Mouse (Mus musculus) MEL (cell line): ENCODE data around the gene Casc4. TPM values are rescaled to one million over a fixed set of nuclear protein-coding genes. Genes with fewer than 3 reads are reported as not detected.

Source experiments
- DNase-seq: peaks from one replicate; pipeline ENCODE4 v3.0.0; 2011; ENCODE audit warnings: low read depth, low spot score
- H3K27ac ChIP-seq: 2 replicates; pipeline ENCODE4 v1.5.1; 2012; ENCODE audit warnings: low read depth, mild to moderate bottlenecking, control low read depth, low read length, moderate library complexity; ENCODE audit not compliant: control insufficient read depth
- H3K27me3 ChIP-seq, 2 experiments: fragments of 150-350 bp in 1 of 2; sonication (generic) in 1 of 2; 2 replicates each; pipeline ENCODE4 v1.6.1; 2012; ENCODE audit warnings: low read length in 2 of 2, mild to moderate bottlenecking in 2 of 2, improper control_type of control experiment in 1 of 2, moderate library complexity in 1 of 2; ENCODE audit not compliant: insufficient read depth in 2 of 2, control insufficient read depth in 1 of 2
- H3K36me3 ChIP-seq, 2 experiments: 2 replicates each; pipeline ENCODE4 v1.6.1; 2012 to 2014; ENCODE audit warnings: low read length in 2 of 2, improper control_type of control experiment in 1 of 2, inconsistent platforms in 1 of 2, mild to moderate bottlenecking in 1 of 2; ENCODE audit not compliant: insufficient read depth in 2 of 2, control insufficient read depth in 1 of 2
- H3K4me1 ChIP-seq, 2 experiments: fragments of 150-350 bp in 1 of 2; sonication (generic) in 1 of 2; 2 replicates each; pipeline ENCODE4 v1.6.1; 2012; ENCODE audit warnings: low read length in 2 of 2, improper control_type of control experiment in 1 of 2, mild to moderate bottlenecking in 1 of 2; ENCODE audit not compliant: insufficient read depth in 2 of 2, control insufficient read depth in 1 of 2
- H3K4me3 ChIP-seq, 2 experiments: fragments of 150-350 bp in 1 of 2; sonication (generic) in 1 of 2; 2 replicates each; pipeline ENCODE4 v1.5.1; 2012; ENCODE audit warnings: low read depth in 2 of 2, low read length in 2 of 2, mild to moderate bottlenecking in 2 of 2, moderate library complexity in 2 of 2, control low read depth in 1 of 2, improper control_type of control experiment in 1 of 2; ENCODE audit not compliant: control insufficient read depth in 1 of 2, insufficient read depth in 1 of 2
- H3K79me2 ChIP-seq: 2 replicates; pipeline ENCODE4 v1.6.1; 2012; ENCODE audit warnings: mild to moderate bottlenecking, low read length, moderate library complexity; ENCODE audit not compliant: control insufficient read depth, poor library complexity, insufficient read depth
- H3K9ac ChIP-seq: 2 replicates; pipeline ENCODE4 v1.6.1; 2012; ENCODE audit warnings: low read depth, mild to moderate bottlenecking, control low read depth, low read length, moderate library complexity; ENCODE audit not compliant: control insufficient read depth, poor library complexity, severe bottlenecking
- H3K9me3 ChIP-seq: fragments of 150-350 bp; sonication (generic); replicated peaks from 2 replicates; pipeline ENCODE4 v1.6.1; 2012; ENCODE audit warnings: mild to moderate bottlenecking, low read length, improper control_type of control experiment, moderate library complexity; ENCODE audit not compliant: insufficient read depth
- BHLHE40 ChIP-seq: IDR thresholded peaks from 2 replicates; pipeline ENCODE4 v1.6.1; 2012; ENCODE audit warnings: low read depth, mild to moderate bottlenecking, inconsistent platforms, low read length, improper control_type of control experiment, borderline replicate concordance
- GATA1 ChIP-seq: IDR thresholded peaks from 2 replicates; pipeline ENCODE4 v1.6.1; 2011; ENCODE audit warnings: low read depth, low read length, improper control_type of control experiment
- RCOR1 ChIP-seq: IDR thresholded peaks from 2 replicates; pipeline ENCODE4 v1.6.1; 2012; ENCODE audit warnings: low read depth, mild to moderate bottlenecking, inconsistent platforms, low read length, improper control_type of control experiment
- SIN3A ChIP-seq: IDR thresholded peaks from 2 replicates; pipeline ENCODE4 v1.6.1; 2012; ENCODE audit warnings: low read length, improper control_type of control experiment, inconsistent platforms
- UBTF ChIP-seq: IDR thresholded peaks from 2 replicates; pipeline ENCODE4 v1.6.1; 2012; ENCODE audit warnings: low read depth, mild to moderate bottlenecking, inconsistent platforms, low read length, improper control_type of control experiment, moderate library complexity, borderline replicate concordance; ENCODE audit not compliant: insufficient read depth
- polyA plus RNA-seq, 2 experiments: library from polyadenylated mRNA; stranded (reverse) in 1 of 2; unstranded in 1 of 2; fragments of >175 nt in 1 of 2; fragments of >200 nt in 1 of 2; gene quantifications; 2 replicates each; pipeline versions ENCODE4 v1.2.1 to v1.2.4; 2012; ENCODE audit warnings: low replicate concordance in 2 of 2, low read depth in 1 of 2; ENCODE audit not compliant: insufficient read length in 2 of 2, insufficient read depth in 1 of 2, missing spikeins in 1 of 2
- total RNA-seq: library from RNA; depleted of rRNA; stranded (reverse); fragments of 300-350 nt; gene quantifications from 2 replicates; pipeline ENCODE4 v1.2.3, GENCODE M21; 2012; rRNA removed

Gene Casc4
- total and polyA plus RNA-seq, 3 experiments, result 26.0 to 124 (median 30.1) TPM

DNA sequence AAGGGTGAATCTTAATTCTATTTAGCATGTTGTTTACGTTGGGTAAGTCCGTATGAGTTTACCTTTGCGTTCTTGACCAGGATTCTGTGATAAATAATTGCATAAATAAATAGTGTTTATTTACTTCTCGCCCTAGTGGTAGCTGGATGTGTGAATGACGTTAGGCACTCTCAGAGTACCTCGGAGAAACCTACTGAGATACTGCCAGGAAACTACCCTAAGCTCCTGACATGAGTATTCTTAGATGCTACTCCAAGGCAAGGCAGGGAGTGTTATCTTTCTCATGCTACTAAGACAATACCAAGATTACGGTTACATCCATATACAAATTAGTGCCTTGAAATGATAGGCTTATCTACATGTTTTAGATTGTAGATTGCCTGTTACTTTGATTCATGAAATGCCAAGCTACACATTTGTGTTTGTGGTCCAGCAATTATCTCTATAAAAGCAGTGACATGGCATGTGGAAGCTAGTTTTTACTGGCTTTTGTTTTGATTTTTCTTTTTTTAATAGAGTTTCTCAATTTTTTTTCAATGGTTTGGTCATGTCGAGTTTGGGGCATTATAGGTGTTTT, 90.5 kb downstream of the Casc4 start:
- Histone ChIP-seq H3K79me2 (peaks cover 32% of the 10 kb centered on the region), H3K9me3 (no peaks in the 10 kb centered on the region), H3K27ac (no peak overlapping the region; the same call in 1 of the 2 replicates)

More for the DNA sequence above, 90.5 kb downstream of the Casc4 start:
- Histone ChIP-seq H3K4me3 (peak overlapping the region; percentile 73 to 100), H3K36me3 (peaks cover 8 to 14% of the 10 kb centered on the region in 2 experiments), H3K27me3 (no peaks in the 10 kb centered on the region), H3K9ac (peak overlapping the region; percentile 98), H3K4me1 (peaks cover 0 to 3% of the 10 kb centered on the region in 2 experiments; a peak in 2 of 4 replicates)
- TF ChIP-seq SIN3A (0 out of 2 replicates have a peak, but pooled peaks have one; percentile 5), UBTF (no peak), BHLHE40 (no peak), GATA1 (peak; percentile 54), RCOR1 (peak; percentile 51; the same call in 1 of the 2 replicates)
- DNase-seq, result peak; percentile 52

Other genes starting within 250 kb of the Casc4 start
- gene Frmd5, start 59.9 kb upstream of the Casc4 start, total RNA-seq, result 0.04 TPM in 1 of 2 replicates, not detected in the other
- gene Frmd5, start 59.9 kb upstream of the Casc4 start, polyA plus RNA-seq, result under 1 TPM in 1 of 2 experiments, not detected in 1; 0.15 TPM
- 23.2 and 25.6 TPM in 2 replicates for gene Ctdspl2, start 89.0 kb downstream of the Casc4 start, total RNA-seq
- 10 to 100 TPM; 16.6 to 57.2 TPM for gene Ctdspl2, start 89.0 kb downstream of the Casc4 start, polyA plus RNA-seq
- gene Mageb3, start 89.1 kb downstream of the Casc4 start, total RNA-seq, result not detected in 2 replicates
- under 1 TPM in 1 of 2 experiments, not detected in 1; 0.03 TPM for gene Mageb3, start 89.1 kb downstream of the Casc4 start, polyA plus RNA-seq
- gene Eif3j1, start 161.6 kb downstream of the Casc4 start, total RNA-seq, result 11.2 and 12.5 TPM in 2 replicates
- 1 to 10 TPM in 1 of 2 experiments, not detected in 1; 8.5 TPM for gene Eif3j1, start 161.6 kb downstream of the Casc4 start, polyA plus RNA-seq